Mouse (Mus musculus): ENCODE measurements around the gene Oxct2b.
A peak's percentile ranks its signal among the peaks of the same experiment; 100 is the strongest.
"Not testable (repeated sequence)": the region's sequence is repeated elsewhere in the genome, so short reads cannot be mapped to it uniquely, and the experiment has no call there.

Oxct2b gene

GRCm38 (mm10) chr4:123116011-123116410 is at the start of gene Oxct2b:
TSS of gene Oxct2b (plus strand) at chr4:123116266.
- DNase-seq (ENCODE audit: low spot score): peak; percentile 38

GRCm38 (mm10) chr4:123068646-123069045 is 47.4 kb upstream of the Oxct2b start:
- no peak for DNase-seq (ENCODE audit: low spot score)

DNA sequence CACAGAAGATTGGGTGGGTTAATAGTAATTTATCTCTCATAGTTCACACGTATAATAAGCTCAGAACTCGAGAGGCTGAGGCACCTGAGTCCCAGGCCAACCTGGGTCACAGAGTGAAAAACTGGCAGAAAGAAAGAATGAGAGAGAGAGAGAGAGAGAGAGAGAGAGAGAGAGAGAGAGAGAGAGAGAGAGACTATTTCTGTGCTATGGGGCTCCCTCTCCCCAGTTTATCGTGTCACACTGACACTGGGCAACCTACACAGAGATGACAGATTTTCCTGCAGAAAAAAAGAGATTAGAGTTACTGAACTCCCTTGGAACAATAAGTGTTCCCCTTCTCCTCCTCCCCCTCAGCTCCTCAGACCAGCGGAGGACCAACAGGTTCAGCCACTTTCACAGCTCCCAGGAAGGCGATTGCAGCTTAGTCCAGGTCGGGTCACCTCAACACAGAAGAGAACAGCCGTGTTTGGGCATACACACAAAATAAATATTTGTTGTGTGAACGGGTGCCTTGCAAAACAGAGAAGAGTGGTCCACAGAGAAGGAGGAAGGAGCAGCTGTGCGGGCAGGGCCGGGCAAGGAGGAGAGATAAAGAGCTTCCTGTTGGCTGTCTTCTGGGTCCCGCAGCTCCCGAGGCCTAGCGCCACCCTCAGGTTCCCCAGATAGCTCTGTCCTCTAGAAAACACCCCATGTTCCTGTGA is 44.6 kb upstream of the Oxct2b start:
- peak; percentile 70 for DNase-seq (ENCODE audit: low spot score)

GRCm38 (mm10) chr4:123076928-123077327 is 39.1 kb upstream of the Oxct2b start:
- DNase-seq (ENCODE audit: low spot score): no peak

DNA sequence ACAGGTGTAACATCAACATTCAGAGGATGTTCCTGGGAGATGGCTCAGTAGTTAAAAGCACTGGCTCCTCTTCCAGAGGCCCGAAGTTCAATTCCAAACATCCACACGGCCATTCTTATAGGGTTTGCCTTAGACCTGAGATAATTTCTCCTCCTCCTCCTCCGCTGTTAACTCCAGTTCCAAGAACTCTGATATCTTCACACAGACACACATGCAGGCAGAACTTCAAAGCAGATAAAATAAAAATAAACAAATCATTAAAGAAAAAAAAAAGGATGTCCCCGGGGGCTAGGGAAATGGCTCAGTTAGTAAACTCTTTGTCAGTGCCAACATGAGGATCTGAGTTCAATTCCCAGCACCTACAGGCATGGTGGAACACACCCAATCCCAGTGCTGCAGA is 37.8 kb upstream of the Oxct2b start:
- DNase-seq (ENCODE audit: low spot score): no peak

DNA sequence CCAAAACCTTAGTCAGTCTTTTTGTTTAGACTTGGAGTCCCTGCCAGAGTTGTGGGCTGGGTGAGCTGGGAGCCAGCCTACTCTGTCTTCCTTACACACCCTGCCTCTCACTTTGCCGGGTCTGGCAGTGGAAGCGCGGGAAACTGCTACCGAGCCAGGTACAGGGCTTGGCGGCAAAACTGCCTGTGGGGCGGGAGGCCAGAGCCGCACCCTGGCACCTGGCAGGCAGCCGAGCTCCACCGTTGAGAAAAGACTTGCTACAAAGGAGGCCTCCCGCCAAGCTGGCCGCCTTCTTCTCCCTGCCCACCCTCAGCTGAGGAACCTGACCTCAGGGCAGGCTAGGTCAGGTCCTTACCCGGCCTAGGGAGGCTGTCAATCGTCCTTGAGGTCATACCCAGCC is 35.3 kb upstream of the Oxct2b start:
- no peak for DNase-seq (ENCODE audit: low spot score)

DNA sequence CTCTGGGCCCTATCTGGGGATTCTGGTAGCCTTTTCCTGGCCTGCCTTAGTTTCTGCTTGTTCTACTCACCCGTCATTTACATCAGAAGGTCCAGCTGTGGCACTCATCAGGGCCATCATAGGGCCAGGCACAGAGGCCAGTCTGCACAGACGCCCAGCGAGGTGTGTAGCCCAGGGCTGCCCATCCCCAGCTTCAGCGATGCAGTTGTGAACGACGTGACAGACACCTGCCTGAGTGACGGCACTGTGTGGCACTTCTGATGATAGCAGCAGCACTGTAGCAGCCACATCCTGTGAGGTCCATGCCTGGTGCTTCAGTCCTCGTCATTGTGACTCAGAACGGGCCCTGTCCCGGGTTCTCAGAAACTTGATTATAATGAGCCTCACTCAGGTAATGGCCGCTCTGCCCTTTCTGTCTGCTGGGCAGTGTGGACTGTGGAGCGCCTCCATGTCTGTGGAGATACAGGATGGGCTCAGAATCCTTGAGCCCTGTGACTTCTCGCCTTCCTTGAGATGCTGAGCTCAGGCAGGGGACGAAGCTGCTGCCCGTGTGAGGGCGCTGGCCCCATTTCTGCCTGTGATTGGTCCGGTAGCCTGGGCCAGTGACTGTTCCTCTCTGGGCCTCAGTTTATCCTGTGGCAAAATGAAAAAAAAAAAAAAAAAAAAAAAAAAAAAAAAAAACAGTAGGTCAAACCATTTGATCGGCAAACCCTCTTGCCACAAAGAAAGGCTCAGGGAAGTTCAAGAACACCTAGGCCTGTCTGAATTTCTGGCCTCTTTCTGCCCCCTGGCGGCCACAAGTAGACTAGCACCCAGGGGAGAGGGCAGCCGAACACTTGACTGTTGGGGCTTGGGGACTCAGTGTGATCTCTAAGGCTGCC is 33.5 kb upstream of the Oxct2b start:
- peak; percentile 74 for DNase-seq (ENCODE audit: low spot score)

DNA sequence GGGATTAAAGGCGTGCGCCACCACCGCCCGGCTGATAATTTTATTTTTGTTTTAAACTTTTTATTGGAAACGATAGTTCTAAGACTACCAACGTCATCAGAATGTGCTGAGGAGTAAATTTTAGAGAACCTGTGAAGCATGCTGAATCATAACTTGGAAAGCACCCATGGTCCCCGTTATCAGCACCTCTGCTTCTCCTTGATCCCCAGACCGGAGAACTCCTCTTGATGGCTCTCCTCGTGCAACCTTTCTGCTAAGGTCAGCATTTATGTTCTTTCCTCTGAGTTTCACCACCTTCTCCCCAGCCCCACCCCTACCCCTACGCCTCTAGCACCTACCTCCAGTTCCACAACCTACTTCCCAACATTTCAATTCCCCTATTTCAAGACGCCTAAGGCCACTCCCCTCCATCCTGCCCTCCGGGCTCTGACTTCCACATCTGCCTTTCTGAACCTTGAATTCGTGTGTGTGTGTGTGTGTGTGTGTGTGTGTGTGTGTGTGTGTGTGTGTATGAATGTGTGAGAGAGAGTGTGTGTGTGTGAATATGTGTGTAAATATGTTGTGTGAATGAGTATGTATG is 32.7 kb upstream of the Oxct2b start:
- no peak for DNase-seq (ENCODE audit: low spot score)

GRCm38 (mm10) chr4:123085290-123085689 is 30.8 kb upstream of the Oxct2b start:
- DNase-seq (ENCODE audit: low spot score): no peak

GRCm38 (mm10) chr4:123086381-123086780 is 29.7 kb upstream of the Oxct2b start:
- no peak for DNase-seq (ENCODE audit: low spot score)

DNA sequence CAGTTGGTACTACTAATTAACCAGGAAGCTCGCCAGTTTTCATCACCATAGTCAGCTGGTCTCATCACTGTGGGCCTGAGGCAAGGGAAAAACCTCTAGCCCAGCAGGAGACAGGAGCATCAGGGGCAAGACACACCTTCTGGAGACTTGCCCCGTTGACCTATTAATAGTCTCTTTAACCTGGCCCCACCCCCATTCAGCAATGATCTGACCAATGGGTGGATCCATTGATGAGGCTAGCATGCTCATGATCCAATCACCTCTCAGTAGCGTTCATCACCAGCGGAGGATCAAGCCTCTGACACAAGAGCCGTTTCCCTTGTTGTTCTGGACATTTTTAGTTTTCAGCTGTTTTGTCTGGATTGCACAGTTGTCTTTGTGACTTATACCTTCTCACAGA is 23.4 kb upstream of the Oxct2b start:
- no peak for DNase-seq (ENCODE audit: low spot score)

DNA sequence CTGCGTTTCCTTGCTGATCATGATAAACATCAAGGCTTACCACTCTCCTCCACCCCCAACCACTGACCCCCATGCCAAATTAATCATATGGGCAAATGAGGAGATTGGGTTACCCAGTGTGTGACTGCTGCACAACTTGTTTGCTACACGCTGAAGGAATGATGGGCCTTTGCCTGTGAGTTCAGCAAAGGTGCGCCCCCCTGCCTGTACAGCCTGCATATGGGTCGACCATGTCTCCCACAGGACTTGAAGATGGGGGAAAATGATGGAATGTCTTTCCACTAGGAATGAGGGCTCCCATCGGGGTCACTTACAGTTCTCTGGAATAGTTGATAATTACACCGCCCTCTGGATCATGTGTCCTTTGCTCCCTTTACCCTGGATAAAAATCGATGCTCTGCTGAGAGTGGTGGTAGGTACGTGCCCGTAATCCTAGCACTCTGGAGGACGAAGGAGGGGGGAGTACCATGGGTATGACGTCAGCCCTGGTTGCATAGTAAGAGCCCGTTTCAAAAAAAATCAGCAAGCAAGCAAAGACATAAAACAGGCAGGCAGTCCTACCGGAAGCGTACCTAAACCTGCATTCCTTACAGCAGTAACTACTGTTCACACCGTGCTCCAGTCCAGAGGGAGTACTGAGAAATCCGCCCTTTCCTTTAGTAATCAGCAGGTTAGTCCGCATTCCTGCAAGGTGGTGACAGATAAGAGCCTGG is 22.8 kb upstream of the Oxct2b start:
- DNase-seq (ENCODE audit: low spot score): peak; percentile 47

DNA sequence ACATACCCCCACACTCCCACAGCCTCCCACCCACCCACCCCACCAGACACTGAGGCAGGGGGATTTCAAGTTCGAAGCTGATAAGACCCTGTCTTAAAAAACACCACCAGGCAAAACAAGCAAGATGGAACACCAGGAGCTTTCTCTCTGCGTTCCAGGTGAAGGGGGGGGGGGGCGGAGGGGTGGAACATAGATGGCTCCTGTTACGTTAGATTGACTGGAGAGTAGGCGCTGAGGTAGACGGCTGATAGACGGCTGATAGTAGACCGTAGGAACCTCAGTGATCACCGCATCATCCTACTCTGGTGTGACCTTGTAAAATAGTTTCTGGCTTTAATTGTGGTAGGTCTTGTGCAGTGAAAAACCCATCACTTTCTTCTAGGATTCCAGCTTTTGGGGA is 22.2 kb upstream of the Oxct2b start:
- DNase-seq (ENCODE audit: low spot score): no peak

- DNase-seq (ENCODE audit: low spot score): peak; percentile 20
Measured at GRCm38 (mm10) chr4:123104651-123105450, 11.2 kb upstream of the Oxct2b start, which contains the start of gene Bmp8b. TSS of gene Bmp8b (plus strand) at chr4:123105165.

GRCm38 (mm10) chr4:123105451-123105790 is 10.6 kb upstream of the Oxct2b start:
- DNase-seq (ENCODE audit: low spot score): no peak

DNA sequence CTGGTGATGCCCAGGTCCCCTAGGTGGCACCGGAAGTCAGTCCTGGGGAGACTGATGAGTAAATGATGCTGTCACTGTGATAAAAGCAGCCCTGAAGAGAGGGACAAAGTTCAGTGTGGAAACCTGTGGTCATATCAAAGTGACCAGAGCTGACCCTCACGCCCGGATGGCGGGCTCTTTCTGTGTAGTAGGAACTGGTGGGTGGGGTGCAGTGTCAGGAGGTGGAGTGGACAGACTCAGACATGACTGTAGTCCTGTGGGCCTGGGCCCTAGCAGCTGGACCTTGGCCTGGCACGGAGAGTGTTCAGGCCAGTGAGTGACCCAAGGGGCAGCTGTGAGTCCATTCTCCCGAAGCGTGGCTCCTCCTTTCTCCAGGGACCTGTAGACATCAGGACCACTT is 10.1 kb upstream of the Oxct2b start:
- DNase-seq (ENCODE audit: low spot score): not testable (repeated sequence)

DNA sequence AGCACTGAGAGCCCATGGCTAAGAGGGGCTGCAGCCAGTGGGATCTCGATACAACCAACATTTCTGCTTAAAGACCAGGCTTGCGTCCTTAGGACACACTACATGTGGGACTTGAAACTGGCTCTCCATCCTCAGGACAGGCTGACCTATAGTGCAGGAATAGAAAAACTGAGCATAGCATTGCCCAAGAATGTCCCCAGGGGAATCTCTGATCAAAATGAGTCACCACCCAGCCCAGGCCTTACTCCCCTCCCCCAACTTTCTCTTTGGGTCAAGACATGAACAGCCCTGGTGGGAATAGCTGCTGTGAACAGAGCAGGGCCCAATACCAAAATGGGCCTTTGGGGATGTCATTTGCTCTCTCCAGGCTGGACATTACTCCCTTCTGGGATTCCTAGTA is 9.2 kb upstream of the Oxct2b start:
- no peak for DNase-seq (ENCODE audit: low spot score)

GRCm38 (mm10) chr4:123108056-123108455 is 8.0 kb upstream of the Oxct2b start:
- no peak for DNase-seq (ENCODE audit: low spot score)

DNA sequence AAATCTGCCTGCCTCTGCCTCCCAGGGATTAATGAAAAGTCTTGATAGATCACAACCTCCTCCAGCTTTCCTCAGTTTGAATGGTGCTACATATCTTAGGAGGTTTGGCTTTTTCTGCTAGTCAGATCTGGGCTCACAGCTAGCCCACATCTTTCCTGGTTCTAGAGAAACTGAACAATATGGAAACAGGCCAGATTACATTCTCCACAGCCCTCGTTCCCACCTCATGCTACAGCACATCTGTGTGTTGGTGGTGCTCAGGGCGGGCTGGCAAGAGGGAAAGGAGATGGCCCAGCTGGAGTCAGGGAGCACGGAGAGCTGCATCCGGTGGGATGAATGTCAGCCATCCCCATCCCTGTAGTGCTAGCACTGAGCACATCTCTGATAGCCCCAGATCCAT is 5.3 kb upstream of the Oxct2b start:
- DNase-seq (ENCODE audit: low spot score): no peak

DNA sequence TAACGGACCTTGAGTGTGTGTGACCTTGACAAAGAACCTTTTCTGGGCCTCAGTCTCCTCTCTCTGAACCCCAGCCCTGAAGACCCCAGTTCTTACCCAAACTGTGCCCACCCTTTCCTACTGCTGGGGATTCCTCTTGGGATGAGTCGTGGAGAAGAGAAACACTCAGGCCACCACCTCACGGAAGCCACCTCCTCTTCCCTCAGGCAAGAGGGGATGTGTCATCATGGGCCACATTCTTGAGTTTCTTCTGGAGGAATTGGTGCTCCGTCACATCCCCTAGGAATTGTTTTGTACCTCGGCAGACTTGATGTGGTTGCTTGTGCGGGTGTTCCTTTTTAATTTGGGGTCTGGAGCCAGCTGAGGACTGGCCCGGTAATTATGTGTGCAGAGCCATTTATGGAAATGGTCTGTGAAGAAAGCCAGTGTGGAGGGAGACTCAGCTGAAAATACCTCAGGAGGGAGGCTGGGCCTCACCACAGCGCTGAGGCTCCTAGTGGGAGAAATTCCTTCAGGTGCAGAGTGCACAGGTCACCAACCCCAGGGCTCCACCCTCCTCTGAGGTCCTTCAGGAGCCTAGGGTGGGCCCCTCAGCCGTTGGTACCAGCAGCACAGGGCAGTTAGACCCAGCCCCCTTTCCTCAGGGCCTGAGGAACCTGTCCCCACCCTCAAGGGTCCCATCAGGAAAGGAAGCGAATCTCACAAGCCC is 4.6 kb upstream of the Oxct2b start:
- not testable (repeated sequence) for DNase-seq (ENCODE audit: low spot score)

GRCm38 (mm10) chr4:123112216-123112764 is 3.8 kb upstream of the Oxct2b start:
- DNase-seq (ENCODE audit: low spot score): no peak

Data from embryo, embryonic 10 days (tissue).